Comparison of ENCODE assay signal across 7 mouse cellular contexts in genomic region chr6:113047016-113047746, GRCm38 (mm10). TPM values are rescaled to one million over a fixed set of nuclear protein-coding genes. Genes with fewer than 3 reads are reported as not detected.
DNase-seq lines count a peak whose midpoint lies in the region; ATAC-seq lines count a peak whose summit lies in the region.

No protein-coding gene starts in this region.

- peak overlapping the region; percentile 83 for H3K9ac ChIP-seq in embryonic facial prominence, embryonic 14.5 days (ENCODE audit: low read depth, low read length)
- peak overlapping the region; percentile 73 for H3K9ac ChIP-seq in limb, embryonic 12.5 days (replicated peaks)

- 49% methylated on average over 15 of the region's 15 CpGs for WGBS in embryonic facial prominence, embryonic 14.5 days
- WGBS in limb, embryonic 12.5 days, result 67% methylated on average over 15 of the region's 15 CpGs

- H3K27me3 ChIP-seq in embryonic facial prominence, embryonic 14.5 days (replicated peaks; ENCODE audit: control insufficient read depth, insufficient read depth, low read length), result no peaks in the 10 kb centered on the region
- H3K27me3 ChIP-seq in limb, embryonic 12.5 days, result no peaks in the 10 kb centered on the region

- H3K27ac ChIP-seq in embryonic facial prominence, embryonic 14.5 days (replicated peaks; ENCODE audit: low read depth, low read length), result no peak overlapping the region
- H3K27ac ChIP-seq in limb, embryonic 12.5 days, result 0 out of 2 replicates have a peak overlapping the region, but pooled peaks have one; percentile 25

- peak; percentile 12 for DNase-seq in thymus, postnatal 4 days
- no peak for DNase-seq in thymus, postnatal 36 days
- no peak for DNase-seq in embryonic facial prominence, embryonic 14.5 days (ENCODE audit: low spot score)
- DNase-seq in spleen, adult 18-20 months, result peak; percentile 9 to 14
- DNase-seq in urinary bladder, postnatal 36 days (ENCODE audit: low spot score in 2 of 2), result no peak
- DNase-seq in lung, postnatal 4 days, result no peak

- peak overlapping the region; percentile 98 for H3K4me2 ChIP-seq in embryonic facial prominence, embryonic 14.5 days (ENCODE audit: low read depth, low read length)
- H3K4me2 ChIP-seq in limb, embryonic 12.5 days, result peak overlapping the region; percentile 88

- peaks cover 32% of the 10 kb centered on the region for H3K36me3 ChIP-seq in embryonic facial prominence, embryonic 14.5 days (ENCODE audit: control insufficient read depth, insufficient read depth, low read length)
- H3K36me3 ChIP-seq in limb, embryonic 12.5 days, result peaks cover 36% of the 10 kb centered on the region

- H3K9me3 ChIP-seq in embryonic facial prominence, embryonic 14.5 days (ENCODE audit: control insufficient read depth, low read length), result no peaks in the 10 kb centered on the region
- H3K9me3 ChIP-seq in limb, embryonic 12.5 days, result no peaks in the 10 kb centered on the region

- peaks cover 13% of the 10 kb centered on the region for H3K4me1 ChIP-seq in embryonic facial prominence, embryonic 14.5 days (ENCODE audit: control insufficient read depth, insufficient read depth, low read length)
- peaks cover 16% of the 10 kb centered on the region for H3K4me1 ChIP-seq in limb, embryonic 12.5 days (replicated peaks)

- ATAC-seq in embryonic facial prominence, embryonic 14.5 days (ENCODE audit: low read depth), result no peak
- ATAC-seq in limb, embryonic 12.5 days (ENCODE audit: insufficient number of reproducible peaks, insufficient read depth, low FRiP score, low TSS enrichment, low read depth), result no peak

- peak overlapping the region; percentile 83 for H3K4me3 ChIP-seq in embryonic facial prominence, embryonic 14.5 days (ENCODE audit: low read depth, low read length)
- H3K4me3 ChIP-seq in limb, embryonic 12.5 days (replicated peaks), result peak overlapping the region; percentile 84

RNA-seq across cellular contexts. Expression of gene Thumpd3, which starts 1.2 kb away (rescaled TPM):
- polyA plus RNA-seq in embryonic facial prominence, embryonic 14.5 days (2014; fragmentation: Nextera tagmentation; extraction: Ambion mirVana), result 36.1 and 38.9 TPM in 2 replicates
- polyA plus RNA-seq in limb, embryonic 12.5 days (2016; fragmentation: Nextera tagmentation; extraction: Ambion mirVana), result 44.4 and 49.7 TPM in 2 replicates

RNA-seq across cellular contexts. Expression of gene Setd5, which starts 30.0 kb away (rescaled TPM):
- polyA plus RNA-seq in embryonic facial prominence, embryonic 14.5 days (2014; fragmentation: Nextera tagmentation; extraction: Ambion mirVana), result 81.5 and 89.9 TPM in 2 replicates
- 74.4 and 78.2 TPM in 2 replicates for polyA plus RNA-seq in limb, embryonic 12.5 days (2016; fragmentation: Nextera tagmentation; extraction: Ambion mirVana)

Comparison
In these comparisons a context has a peak if more than half of its experiments do, and no peak if none do; other contexts are left out.
1. DNase-seq: peak in thymus, postnatal 4 days (single experiment) and spleen, adult 18-20 months (2 of 2); none in thymus, postnatal 36 days (0 of 2), embryonic facial prominence, embryonic 14.5 days (single experiment), urinary bladder, postnatal 36 days (0 of 2) and lung, postnatal 4 days (0 of 2).